Mouse (Mus musculus) spleen, adult 2 months (tissue): ENCODE results near the gene Sigirr.

Source experiments
- CTCF ChIP-seq: fragments of 200-500 bp; IDR thresholded peaks from 2 replicates; pipeline ENCODE4 v1.5.1; 2011; ENCODE audit warnings: mild to moderate bottlenecking, inconsistent platforms; ENCODE audit not compliant: insufficient read depth, insufficient read length, insufficient replicate concordance; ENCODE audit errors: extremely low read depth
- POLR2A ChIP-seq: fragments of 200-500 bp; IDR thresholded peaks from 2 replicates; pipeline ENCODE4 v1.6.1; 2011; ENCODE audit warnings: low read depth, low read length, inconsistent platforms

GRCm38 (mm10) chr7:141120605-141121004 lies 20.2 kb upstream of the Sigirr start:
- TF ChIP-seq POLR2A (no peak), CTCF (no peak)
